Mouse (Mus musculus): Measurements from ENCODE around the gene Samhd1. TPM values are rescaled to one million over a fixed set of nuclear protein-coding genes. Genes with fewer than 3 reads are reported as not detected.

The Samhd1 gene
- polyA plus RNA-seq, 1 experiment from 2014 or later, result 21.7 TPM

DNA sequence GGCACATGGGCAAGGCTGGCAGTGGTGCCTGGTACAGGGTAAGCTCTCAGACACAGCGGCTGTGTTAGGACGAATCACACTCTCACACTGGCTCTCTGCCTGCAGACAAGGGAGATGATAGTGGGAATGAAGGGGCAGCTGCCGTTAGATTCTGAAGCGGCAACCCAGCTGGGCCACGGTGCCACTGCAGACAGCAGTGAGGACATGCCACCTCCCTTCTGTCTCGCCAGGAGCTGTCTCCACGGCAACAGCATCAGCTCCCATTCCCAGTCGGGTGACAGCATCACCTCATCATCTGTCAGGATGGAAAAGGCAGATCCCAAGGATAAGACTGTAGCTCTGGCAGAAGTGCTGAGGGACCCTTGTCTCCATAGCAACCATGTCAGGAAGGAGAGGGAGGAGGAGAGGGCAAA is 85.2 kb downstream of the Samhd1 start:
- H3K36me3 ChIP-seq (ENCODE audit: control insufficient read depth, insufficient read depth, low read length), result peaks cover 33% of the 10 kb centered on the region
- H3K27me3 ChIP-seq (ENCODE audit: control insufficient read depth, insufficient read depth, low read length), result no peaks in the 10 kb centered on the region
- ATAC-seq (ENCODE audit: low FRiP score), result peak; percentile 89; the same call in 1 of the 2 replicates
- peak overlapping the region; percentile 67 for H3K27ac ChIP-seq (ENCODE audit: low read depth, low read length)
- H3K9me3 ChIP-seq (ENCODE audit: control insufficient read depth, low read length), result no peaks in the 10 kb centered on the region
- no peak overlapping the region for H3K4me2 ChIP-seq
- WGBS, result 63% methylated on average over 8 of the region's 8 CpGs
- H3K4me1 ChIP-seq (ENCODE audit: control insufficient read depth, insufficient read depth, low read length), result peaks cover 12% of the 10 kb centered on the region
- no peak overlapping the region for H3K4me3 ChIP-seq (ENCODE audit: low read depth, low read length)
- H3K9ac ChIP-seq (ENCODE audit: low read length), result peak overlapping the region; percentile 6; the same call in 1 of the 2 replicates
- no peak for DNase-seq (ENCODE audit: low spot score, missing footprints)

DNA sequence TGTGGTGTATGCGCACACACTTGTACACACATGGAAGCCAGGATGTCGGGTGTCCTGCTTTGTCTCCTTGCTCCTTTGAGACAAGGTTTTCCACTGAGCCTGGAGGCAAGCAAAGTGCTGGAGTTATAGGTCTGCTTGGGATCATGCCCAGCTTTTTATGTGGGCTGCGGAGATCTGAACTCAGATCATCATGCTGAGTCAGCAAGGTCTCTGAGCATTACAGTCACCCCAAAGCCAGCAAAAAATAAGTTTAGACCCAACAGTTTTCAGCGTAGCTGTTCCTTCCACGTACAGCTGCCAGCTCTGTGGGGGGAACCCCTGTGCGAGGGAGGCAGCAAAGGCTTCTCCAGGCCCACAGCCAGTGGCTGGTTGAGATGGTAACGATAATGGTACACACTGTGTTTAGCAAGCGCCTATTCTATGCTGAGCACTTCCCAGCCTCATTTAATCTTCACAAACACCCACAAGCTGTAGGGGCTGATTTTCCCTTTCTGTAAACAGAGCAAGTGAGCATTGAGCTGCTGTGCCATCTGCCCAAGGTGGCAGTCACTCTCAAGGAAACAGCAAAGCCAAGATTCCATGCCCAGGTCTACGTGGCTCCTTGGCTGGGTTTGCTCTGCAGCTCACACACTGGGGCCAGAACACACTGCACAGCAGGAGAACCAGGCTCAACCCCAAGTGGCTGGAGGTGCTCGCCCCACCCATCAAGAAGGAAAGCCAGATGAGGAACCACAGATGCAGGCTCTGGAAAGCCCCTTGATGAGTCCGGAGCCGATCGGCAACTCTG is 86.5 kb downstream of the Samhd1 start:
- DNase-seq (ENCODE audit: low spot score, missing footprints), result no peak
- no peak overlapping the region for H3K4me3 ChIP-seq (ENCODE audit: low read depth, low read length)
- H3K27ac ChIP-seq (ENCODE audit: low read depth, low read length), result no peak overlapping the region
- WGBS, result 92% methylated on average over 13 of the region's 13 CpGs
- no peaks in the 10 kb centered on the region for H3K27me3 ChIP-seq (ENCODE audit: control insufficient read depth, insufficient read depth, low read length)
- H3K4me1 ChIP-seq (ENCODE audit: control insufficient read depth, insufficient read depth, low read length), result peaks cover 12% of the 10 kb centered on the region
- H3K9me3 ChIP-seq (ENCODE audit: control insufficient read depth, low read length), result no peaks in the 10 kb centered on the region
- no peak overlapping the region for H3K4me2 ChIP-seq
- ATAC-seq (ENCODE audit: low FRiP score), result no peak
- H3K36me3 ChIP-seq (ENCODE audit: control insufficient read depth, insufficient read depth, low read length), result peaks cover 39% of the 10 kb centered on the region
- H3K9ac ChIP-seq (ENCODE audit: low read length), result no peak overlapping the region

Other genes starting within 250 kb of the Samhd1 start
- 0.36 and 0.56 TPM in 2 replicates for gene Sla2, start 248.1 kb downstream of the Samhd1 start, polyA plus RNA-seq (2014; fragmentation: Nextera tagmentation; extraction: Ambion mirVana)
- gene Ndrg3, start 143.2 kb downstream of the Samhd1 start, polyA plus RNA-seq (2014; fragmentation: Nextera tagmentation; extraction: Ambion mirVana), result 48.1 and 48.2 TPM in 2 replicates
- gene Dsn1, start 128.1 kb downstream of the Samhd1 start, polyA plus RNA-seq (2014; fragmentation: Nextera tagmentation; extraction: Ambion mirVana), result 51.4 and 56.9 TPM in 2 replicates
- gene Soga1, start 56.0 kb downstream of the Samhd1 start, polyA plus RNA-seq (2014; fragmentation: Nextera tagmentation; extraction: Ambion mirVana), result 5.2 and 6.0 TPM in 2 replicates
- not detected in 2 replicates for gene Tldc2, start 48.2 kb downstream of the Samhd1 start, polyA plus RNA-seq (2014; fragmentation: Nextera tagmentation; extraction: Ambion mirVana)
- 42.5 and 45.5 TPM in 2 replicates for gene Rbl1, start 69.3 kb upstream of the Samhd1 start, polyA plus RNA-seq (2014; fragmentation: Nextera tagmentation; extraction: Ambion mirVana)
- gene Rpn2, start 143.8 kb upstream of the Samhd1 start, polyA plus RNA-seq (2014; fragmentation: Nextera tagmentation; extraction: Ambion mirVana), result 234 and 237 TPM in 2 replicates
- gene Mroh8, start 144.3 kb upstream of the Samhd1 start, polyA plus RNA-seq (2014; fragmentation: Nextera tagmentation; extraction: Ambion mirVana), result 0.43 and 0.68 TPM in 2 replicates
- 0.48 and 1.6 TPM in 2 replicates for gene Ghrh, start 212.2 kb upstream of the Samhd1 start, polyA plus RNA-seq (2014; fragmentation: Nextera tagmentation; extraction: Ambion mirVana)
- 34.7 and 35.9 TPM in 2 replicates for gene Manbal, start 232.3 kb upstream of the Samhd1 start, polyA plus RNA-seq (2014; fragmentation: Nextera tagmentation; extraction: Ambion mirVana)

All from midbrain, embryonic 11.5 days (tissue).